Mouse (Mus musculus) forebrain, embryonic 13.5 days (tissue): ENCODE measurements at regions not wholly inside any gene's neighbourhood (a gene's known extent, or its start where the extent isn't known, plus 50 kb on each side); places are given as distances from the start of the nearest gene placed in this dataset.
"Not testable (repeated sequence)": the region's sequence is repeated elsewhere in the genome, so short reads cannot be mapped to it uniquely, and the experiment has no call there.

Experiments used
- ATAC-seq: fragments of 200-750 bp; cut with Nextera tagmentation; 2 replicates; pipeline ENCODE4 v1.8.0; 2017
- H3K27ac ChIP-seq: fragments of 300-500 bp; sonication (generic); 2 replicates; pipeline ENCODE4 v1.5.1; 2015; ENCODE audit warnings: inconsistent platforms, mild to moderate bottlenecking, moderate library complexity
- H3K27me3 ChIP-seq: fragments of 300-500 bp; sonication (generic); 2 replicates; pipeline ENCODE4 v1.6.1; 2015; ENCODE audit warnings: mild to moderate bottlenecking, inconsistent platforms
- H3K36me3 ChIP-seq: fragments of 300-500 bp; sonication (generic); 2 replicates; pipeline ENCODE4 v1.6.1; 2015; ENCODE audit warnings: mild to moderate bottlenecking, inconsistent platforms; ENCODE audit not compliant: poor library complexity, severe bottlenecking
- H3K4me1 ChIP-seq: fragments of 300-500 bp; sonication (generic); 2 replicates; pipeline ENCODE4 v1.6.1; 2015; ENCODE audit warnings: inconsistent platforms
- H3K4me2 ChIP-seq: fragments of 300-500 bp; sonication (generic); 2 replicates; pipeline ENCODE4 v1.6.1; 2015; ENCODE audit warnings: inconsistent platforms, mild to moderate bottlenecking, moderate library complexity
- H3K4me3 ChIP-seq: fragments of 300-500 bp; sonication (generic); 2 replicates; pipeline ENCODE4 v1.5.1; 2015; ENCODE audit warnings: mild to moderate bottlenecking, inconsistent platforms
- H3K9ac ChIP-seq: fragments of 300-500 bp; sonication (generic); 2 replicates; pipeline ENCODE4 v1.6.1; 2015; ENCODE audit warnings: mild to moderate bottlenecking, inconsistent platforms
- H3K9me3 ChIP-seq: fragments of 300-500 bp; sonication (generic); replicated peaks from 2 replicates; pipeline ENCODE4 v1.6.1; 2016; ENCODE audit warnings: inconsistent platforms
- WGBS: fragments of 180-500 bp; shearing (Covaris S2); methylation state at CpG from one replicate; pipeline ENCODE4 v1.1.7; 2015; 5-methylcytosine and 5-hydroxymethylcytosine counted together

DNA sequence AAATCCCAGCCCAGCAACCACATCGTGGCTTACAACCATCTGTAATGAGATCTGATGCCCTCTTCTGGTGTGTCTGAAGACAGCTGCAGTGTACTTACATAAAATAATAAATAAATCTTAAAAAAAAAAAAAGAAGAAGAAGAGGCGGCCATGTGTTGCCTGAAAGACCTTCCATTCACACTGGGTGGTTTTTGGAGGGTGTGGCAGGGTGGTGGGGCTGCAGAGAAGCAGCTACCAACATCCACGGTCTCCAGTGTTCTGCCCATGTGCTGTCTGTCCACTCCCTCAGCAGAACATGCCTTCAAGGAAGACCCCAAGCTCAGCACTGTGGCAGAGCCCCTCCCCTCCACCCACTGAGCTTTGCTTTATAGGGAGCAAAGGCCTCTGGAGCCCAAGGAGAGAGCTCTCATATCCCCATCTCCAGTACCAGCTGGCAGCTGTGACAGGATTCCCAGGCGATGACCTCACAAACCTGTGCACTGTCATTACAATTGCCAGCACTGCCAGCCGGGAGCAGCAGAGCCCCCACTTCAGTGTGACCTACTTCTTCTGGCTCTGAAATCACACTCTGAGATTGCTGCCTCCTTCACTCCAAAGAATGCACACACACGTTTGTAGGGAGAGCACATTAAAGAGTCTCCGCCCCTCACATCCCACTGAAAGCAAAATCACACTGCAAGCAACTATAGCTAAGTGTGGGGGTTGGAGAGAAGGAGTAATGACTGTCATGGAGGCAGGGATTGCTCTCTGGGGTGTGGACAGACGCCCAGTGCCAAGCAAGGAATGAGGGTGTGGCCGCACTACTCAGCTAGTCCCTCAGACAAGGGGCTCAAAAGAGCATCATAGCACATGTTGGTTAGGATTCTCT is 82.8 kb upstream of the Klf13 start:
- Histone ChIP-seq H3K36me3 (no peaks in the 10 kb centered on the region), H3K4me3 (no peak overlapping the region), H3K4me2 (no peak overlapping the region), H3K9ac (no peak overlapping the region), H3K9me3 (no peaks in the 10 kb centered on the region), H3K4me1 (peaks cover 9% of the 10 kb centered on the region), H3K27ac (no peak overlapping the region), H3K27me3 (no peaks in the 10 kb centered on the region)
- peak; percentile 72 for ATAC-seq
- 61% methylated on average over 9 of the region's 9 CpGs for WGBS

GRCm38 (mm10) chr7:64018107-64018506 is 79.4 kb upstream of the Klf13 start:
- Histone ChIP-seq H3K4me3 (no peak overlapping the region), H3K27me3 (no peaks in the 10 kb centered on the region), H3K4me2 (no peak overlapping the region), H3K36me3 (no peaks in the 10 kb centered on the region), H3K9me3 (no peaks in the 10 kb centered on the region), H3K9ac (no peak overlapping the region), H3K27ac (no peak overlapping the region), H3K4me1 (peaks cover 9% of the 10 kb centered on the region)
- WGBS: 57% methylated on average over 3 of the region's 3 CpGs
- ATAC-seq: no peak

GRCm38 (mm10) chr7:64016874-64017273 is 78.2 kb upstream of the Klf13 start:
- Histone ChIP-seq H3K4me1 (peaks cover 7% of the 10 kb centered on the region), H3K4me3 (no peak overlapping the region), H3K9me3 (no peaks in the 10 kb centered on the region), H3K27ac (no peak overlapping the region), H3K27me3 (no peaks in the 10 kb centered on the region), H3K9ac (no peak overlapping the region), H3K4me2 (no peak overlapping the region), H3K36me3 (no peaks in the 10 kb centered on the region)
- no peak for ATAC-seq
- WGBS: 88% methylated on average over 3 of the region's 3 CpGs

- not testable (repeated sequence) for H3K27ac ChIP-seq, H3K9ac ChIP-seq, H3K4me3 ChIP-seq, ATAC-seq, H3K4me2 ChIP-seq, H3K9me3 ChIP-seq, H3K36me3 ChIP-seq, H3K27me3 ChIP-seq, H3K4me1 ChIP-seq
- WGBS: 76% methylated on average over 1 of the region's 2 CpGs
These were observed 76.4 kb upstream of the Klf13 start for GRCm38 (mm10) chr7:64015136-64015535.

DNA sequence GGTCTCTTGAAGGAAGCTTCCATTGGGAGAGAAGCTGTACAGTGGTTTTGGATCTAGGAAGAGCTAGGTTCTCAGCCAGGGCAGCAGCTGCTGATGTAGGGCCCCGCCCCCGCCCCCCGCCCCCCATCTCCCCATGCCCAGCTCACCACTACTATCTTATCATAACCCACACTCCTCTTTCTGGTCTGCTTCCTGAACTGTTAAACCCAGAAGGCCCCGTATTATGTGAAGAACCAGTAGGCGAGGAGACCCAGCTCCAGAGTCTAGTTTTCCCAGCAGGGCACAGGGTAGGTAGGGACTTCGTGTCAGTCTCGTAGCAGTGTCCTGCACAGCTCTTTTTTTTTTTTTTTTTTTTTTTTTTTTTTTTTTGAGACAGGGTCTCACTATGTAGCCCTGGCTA is 75.5 kb upstream of the Klf13 start:
- Histone ChIP-seq H3K4me1 (no peaks in the 10 kb centered on the region), H3K4me3 (no peak overlapping the region), H3K36me3 (no peaks in the 10 kb centered on the region), H3K4me2 (no peak overlapping the region), H3K27me3 (no peaks in the 10 kb centered on the region), H3K9ac (no peak overlapping the region), H3K9me3 (no peaks in the 10 kb centered on the region), H3K27ac (no peak overlapping the region)
- ATAC-seq: no peak
- 85% methylated on average over 6 of the region's 7 CpGs for WGBS

- 88% methylated on average over 5 of the region's 5 CpGs for WGBS
- Histone ChIP-seq H3K4me1 (no peaks in the 10 kb centered on the region), H3K27ac (no peak overlapping the region), H3K9ac (no peak overlapping the region), H3K4me3 (no peak overlapping the region), H3K9me3 (no peaks in the 10 kb centered on the region), H3K36me3 (no peaks in the 10 kb centered on the region), H3K4me2 (no peak overlapping the region), H3K27me3 (no peaks in the 10 kb centered on the region)
- ATAC-seq: no peak
These were observed 74.4 kb upstream of the Klf13 start for GRCm38 (mm10) chr7:64013023-64013547.

- H3K4me1 ChIP-seq: no peaks in the 10 kb centered on the region
- no peak for ATAC-seq
- H3K4me3 ChIP-seq: no peak overlapping the region
- H3K27me3 ChIP-seq: no peaks in the 10 kb centered on the region
- H3K9ac ChIP-seq: no peak overlapping the region
- 87% methylated on average over 8 of the region's 8 CpGs for WGBS
- H3K36me3 ChIP-seq: no peaks in the 10 kb centered on the region
- no peak overlapping the region for H3K4me2 ChIP-seq
- no peak overlapping the region for H3K27ac ChIP-seq
- no peaks in the 10 kb centered on the region for H3K9me3 ChIP-seq
These were observed 73.5 kb upstream of the Klf13 start for GRCm38 (mm10) chr7:64012268-64012601.

- no peak overlapping the region for H3K4me3 ChIP-seq
- H3K9me3 ChIP-seq: no peaks in the 10 kb centered on the region
- H3K4me2 ChIP-seq: no peak overlapping the region
- no peak overlapping the region for H3K27ac ChIP-seq
- no peaks in the 10 kb centered on the region for H3K27me3 ChIP-seq
- no peaks in the 10 kb centered on the region for H3K4me1 ChIP-seq
- no peaks in the 10 kb centered on the region for H3K36me3 ChIP-seq
- H3K9ac ChIP-seq: no peak overlapping the region
- ATAC-seq: no peak
- 78% methylated on average over 13 of the region's 13 CpGs for WGBS
These were observed 73.0 kb upstream of the Klf13 start for GRCm38 (mm10) chr7:64011563-64012267.

- WGBS: 86% methylated on average over 3 of the region's 3 CpGs
- Histone ChIP-seq H3K27ac (no peak overlapping the region), H3K4me2 (no peak overlapping the region), H3K9ac (no peak overlapping the region), H3K9me3 (no peaks in the 10 kb centered on the region), H3K27me3 (no peaks in the 10 kb centered on the region), H3K4me3 (no peak overlapping the region), H3K36me3 (no peaks in the 10 kb centered on the region), H3K4me1 (no peaks in the 10 kb centered on the region)
- no peak for ATAC-seq
These were observed 71.9 kb upstream of the Klf13 start for GRCm38 (mm10) chr7:64010640-64011039.

GRCm38 (mm10) chr7:64007766-64008165 is 69.1 kb upstream of the Klf13 start:
- no peaks in the 10 kb centered on the region for H3K27me3 ChIP-seq
- no peak overlapping the region for H3K4me2 ChIP-seq
- no peak overlapping the region for H3K27ac ChIP-seq
- H3K4me3 ChIP-seq: no peak overlapping the region
- H3K9ac ChIP-seq: no peak overlapping the region
- H3K4me1 ChIP-seq: no peaks in the 10 kb centered on the region
- ATAC-seq: no peak
- no peaks in the 10 kb centered on the region for H3K36me3 ChIP-seq
- no peaks in the 10 kb centered on the region for H3K9me3 ChIP-seq
- WGBS: 88% methylated on average over 3 of the region's 3 CpGs

DNA sequence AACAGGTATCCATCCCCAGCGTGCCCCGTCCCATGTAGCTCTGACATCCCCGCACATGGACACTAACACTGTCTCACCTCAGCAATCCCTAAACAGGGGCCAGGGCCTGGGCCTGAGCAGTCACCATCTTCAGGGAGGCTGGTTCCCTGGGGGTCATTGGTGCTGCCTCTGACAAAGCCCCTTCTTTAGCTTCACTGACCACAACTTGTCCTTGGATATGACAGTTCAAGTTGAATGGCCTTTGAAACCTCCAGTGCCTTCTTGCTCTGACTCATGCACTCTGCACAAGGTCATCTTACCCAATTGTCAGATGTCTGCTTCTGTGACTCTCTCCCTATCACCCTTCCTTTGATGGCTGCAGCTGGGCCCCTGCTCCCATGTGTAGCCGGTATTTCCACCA is 68.2 kb upstream of the Klf13 start:
- Histone ChIP-seq H3K27me3 (no peaks in the 10 kb centered on the region), H3K9me3 (no peaks in the 10 kb centered on the region), H3K9ac (no peak overlapping the region), H3K4me3 (no peak overlapping the region), H3K4me1 (no peaks in the 10 kb centered on the region), H3K36me3 (no peaks in the 10 kb centered on the region), H3K4me2 (no peak overlapping the region), H3K27ac (no peak overlapping the region)
- 84% methylated on average over 4 of the region's 4 CpGs for WGBS
- ATAC-seq: no peak

- 89% methylated on average over 1 of the region's 1 CpGs for WGBS
- H3K4me2 ChIP-seq: no peak overlapping the region
These were observed 67.0 kb upstream of the Klf13 start for GRCm38 (mm10) chr7:64005765-64006164.

More at GRCm38 (mm10) chr7:64005765-64006164, 67.0 kb upstream of the Klf13 start:
- Histone ChIP-seq H3K9ac (no peak overlapping the region), H3K4me1 (no peaks in the 10 kb centered on the region), H3K4me3 (no peak overlapping the region), H3K27ac (no peak overlapping the region), H3K9me3 (no peaks in the 10 kb centered on the region), H3K27me3 (no peaks in the 10 kb centered on the region), H3K36me3 (no peaks in the 10 kb centered on the region)
- ATAC-seq: no peak
